Mouse (Mus musculus) limb, embryonic 11.5 days (tissue): Measurements from ENCODE around the gene Tssk6. TPM values are rescaled to one million over a fixed set of nuclear protein-coding genes. Genes with fewer than 3 reads are reported as not detected.

Experiments used
- ATAC-seq: fragments of 200-750 bp; cut with Nextera tagmentation; 2 replicates; pipeline ENCODE4 v1.8.0; 2017; ENCODE audit warnings: low read depth; ENCODE audit not compliant: insufficient number of reproducible peaks, low FRiP score, low TSS enrichment
- DNase-seq: peaks from one replicate; pipeline ENCODE4 v3.0.0-alpha.2; 2015; ENCODE audit warnings: low spot score
- H3K27ac ChIP-seq: fragments of 300-500 bp; sonication (generic); replicated peaks from 2 replicates; pipeline ENCODE4 v1.5.1; 2014; ENCODE audit warnings: low read depth, mild to moderate bottlenecking, low read length
- H3K27me3 ChIP-seq: fragments of 300-500 bp; sonication (generic); 2 replicates; pipeline ENCODE4 v1.6.1; 2014; ENCODE audit warnings: mild to moderate bottlenecking, low read length, mixed read lengths; ENCODE audit not compliant: control insufficient read depth, insufficient read depth
- H3K36me3 ChIP-seq: fragments of 300-500 bp; sonication (generic); 2 replicates; pipeline ENCODE4 v1.6.1; 2014; ENCODE audit warnings: mild to moderate bottlenecking, low read length, moderate library complexity, mixed read lengths; ENCODE audit not compliant: control insufficient read depth, insufficient read depth
- H3K4me1 ChIP-seq: fragments of 300-500 bp; sonication (generic); 2 replicates; pipeline ENCODE4 v1.6.1; 2014; ENCODE audit warnings: low read length, mixed read lengths; ENCODE audit not compliant: control insufficient read depth, insufficient read depth
- H3K4me2 ChIP-seq: fragments of 300-500 bp; sonication (generic); 2 replicates; pipeline ENCODE4 v1.6.1; 2014; ENCODE audit warnings: low read depth, mild to moderate bottlenecking, moderate library complexity; ENCODE audit not compliant: severe bottlenecking
- H3K4me3 ChIP-seq: fragments of 300-500 bp; sonication (generic); 2 replicates; pipeline ENCODE4 v1.5.1; 2014; ENCODE audit warnings: low read depth, low read length
- H3K9ac ChIP-seq: fragments of 300-500 bp; sonication (generic); 2 replicates; pipeline ENCODE4 v1.6.1; 2014; ENCODE audit warnings: mild to moderate bottlenecking, low read length
- H3K9me3 ChIP-seq: fragments of 300-500 bp; sonication (generic); 2 replicates; pipeline ENCODE4 v1.6.1; 2016; ENCODE audit warnings: low read length; ENCODE audit not compliant: control insufficient read depth
- WGBS: fragments of 180-500 bp; shearing (Covaris S2); extraction: QIAGEN DNeasy Blood & Tissue Kit; methylation state at CpG from one replicate; pipeline ENCODE4 v1.1.7; 2014; 5-methylcytosine and 5-hydroxymethylcytosine counted together
- polyA plus RNA-seq: library from polyadenylated mRNA; unstranded; fragments of >200 nt; fragmentation: Nextera tagmentation; extraction: Ambion mirVana; gene quantifications from 2 replicates; pipeline ENCODE4 v1.2.1, GENCODE M21; 2014

Gene Tssk6
- polyA plus RNA-seq, 1 experiment from 2014 or later = 4.4 TPM

DNA sequence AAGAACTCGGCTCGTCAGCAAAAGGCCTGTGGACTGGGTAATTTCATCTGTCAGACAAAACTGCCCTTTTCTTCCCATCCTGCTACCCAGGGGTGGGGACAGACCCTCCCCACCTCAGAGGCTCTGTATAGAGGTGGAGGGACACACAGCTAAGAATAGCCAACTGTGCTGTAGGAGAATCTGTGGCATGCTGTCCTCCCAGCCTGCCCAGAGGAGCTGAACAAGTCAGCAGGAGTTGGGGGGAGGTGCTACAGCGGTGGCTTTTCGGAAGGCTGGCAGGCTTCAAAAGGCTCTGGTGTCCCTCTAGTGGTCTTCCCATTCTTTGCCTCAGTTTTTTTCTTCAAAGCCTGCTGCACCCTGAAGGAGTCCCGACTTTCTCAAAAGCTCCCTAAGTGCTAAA lies 13.8 kb downstream of the Tssk6 start:
- Histone ChIP-seq H3K9ac (no peak overlapping the region), H3K4me2 (no peak overlapping the region), H3K36me3 (peaks cover 44% of the 10 kb centered on the region), H3K9me3 (no peaks in the 10 kb centered on the region), H3K4me3 (no peak overlapping the region), H3K27ac (no peak overlapping the region), H3K4me1 (peaks cover 5% of the 10 kb centered on the region; the same call in 1 of the 2 replicates), H3K27me3 (no peaks in the 10 kb centered on the region)
- no peak for DNase-seq
- WGBS = 75% methylated on average over 5 of the region's 5 CpGs
- ATAC-seq = no peak

DNA sequence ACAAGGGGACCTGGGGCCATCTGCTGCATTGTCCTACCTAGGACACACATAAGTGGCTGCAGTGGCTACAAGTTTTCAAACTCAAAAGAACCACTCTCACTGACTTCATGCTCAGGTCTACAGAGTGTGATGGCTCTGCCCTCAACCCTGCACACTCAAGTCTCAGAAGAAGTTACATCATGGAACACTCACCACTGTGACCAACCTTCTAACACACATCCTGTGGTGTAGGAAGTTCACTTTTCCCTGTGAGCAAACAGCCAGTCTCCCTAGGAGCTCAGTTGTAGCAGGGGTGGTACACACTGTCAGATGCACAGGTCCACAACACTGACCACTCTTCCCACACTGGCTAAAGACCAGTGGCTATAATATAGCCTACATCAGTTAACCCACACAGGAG lies 16.5 kb downstream of the Tssk6 start:
- peaks cover 8% of the 10 kb centered on the region; the same call in 1 of the 2 replicates for H3K4me1 ChIP-seq
- ATAC-seq (no peak), DNase-seq (no peak)
- no peak overlapping the region for H3K4me3 ChIP-seq
- H3K9me3 ChIP-seq = no peaks in the 10 kb centered on the region
- H3K36me3 ChIP-seq = peaks cover 23% of the 10 kb centered on the region
- no peaks in the 10 kb centered on the region for H3K27me3 ChIP-seq
- H3K27ac ChIP-seq = no peak overlapping the region
- no peak overlapping the region for H3K9ac ChIP-seq
- no peak overlapping the region for H3K4me2 ChIP-seq

DNA sequence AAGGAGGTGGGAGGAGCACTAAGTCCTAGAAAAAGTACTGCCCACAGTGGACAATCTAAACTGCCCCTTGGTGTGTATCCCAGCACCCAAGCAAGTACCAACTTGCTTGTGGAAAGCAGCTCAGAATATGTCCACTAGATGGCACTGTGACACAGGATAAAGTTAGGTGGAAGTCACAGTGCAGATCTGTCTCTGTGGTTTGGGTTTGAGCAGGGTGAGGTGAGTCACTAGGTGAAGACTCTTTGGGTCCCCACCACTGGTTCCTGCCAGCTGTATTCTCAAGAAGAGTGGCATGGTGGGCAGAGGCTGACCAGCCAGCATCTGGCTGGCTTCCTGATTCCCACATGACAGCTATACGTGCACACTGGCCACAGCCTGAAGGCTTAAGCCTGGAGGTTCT lies 17.0 kb downstream of the Tssk6 start:
- no peak overlapping the region for H3K4me3 ChIP-seq
- 84% methylated on average over 1 of the region's 1 CpGs for WGBS
- H3K27me3 ChIP-seq = no peaks in the 10 kb centered on the region
- H3K4me2 ChIP-seq = no peak overlapping the region
- H3K36me3 ChIP-seq = peaks cover 21% of the 10 kb centered on the region
- DNase-seq (peak; percentile 83), ATAC-seq (peak; percentile 45; the same call in 1 of the 2 replicates)
- no peak overlapping the region for H3K27ac ChIP-seq
- H3K4me1 ChIP-seq = peaks cover 8% of the 10 kb centered on the region; the same call in 1 of the 2 replicates
- H3K9ac ChIP-seq = no peak overlapping the region
- no peaks in the 10 kb centered on the region for H3K9me3 ChIP-seq

DNA sequence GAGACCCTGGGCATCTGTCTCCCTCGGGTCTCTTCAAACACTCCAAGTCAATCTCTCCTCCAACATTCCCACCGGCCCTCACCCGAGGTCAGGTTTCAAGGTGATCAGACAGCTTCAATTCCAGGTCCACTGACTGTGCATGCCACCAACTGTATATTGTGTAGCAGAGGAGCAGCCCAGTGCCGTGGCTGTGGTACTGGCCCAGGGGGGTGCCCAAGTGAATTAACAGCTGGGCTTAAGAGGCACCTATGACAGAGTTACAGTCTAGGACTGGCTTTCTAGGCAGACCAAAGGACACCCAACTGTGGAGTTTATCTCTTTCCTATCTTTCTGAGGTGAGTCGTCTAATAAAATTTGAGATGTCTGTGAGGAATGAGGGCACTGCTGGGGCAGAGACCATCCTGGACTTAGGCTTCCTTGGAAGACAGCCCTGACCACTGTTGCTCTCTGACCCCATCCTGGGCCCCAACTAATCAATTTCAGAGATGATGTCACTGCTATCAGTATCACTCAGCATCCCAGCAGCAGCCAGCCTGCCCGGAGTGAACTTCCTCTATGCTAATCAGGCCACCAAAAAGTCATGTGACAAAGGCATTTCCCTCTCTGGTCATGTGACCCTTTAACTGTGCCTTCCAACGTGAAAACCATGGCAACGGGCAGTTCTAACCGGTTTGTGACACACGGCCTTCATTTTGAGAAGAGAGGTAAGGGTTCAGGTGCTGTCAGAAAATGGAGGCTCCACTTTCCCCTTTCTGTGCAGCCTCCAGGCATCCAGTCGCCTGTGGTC lies 18.1 kb downstream of the Tssk6 start:
- ATAC-seq (peak; percentile 36; the same call in 1 of the 2 replicates), DNase-seq (peak; percentile 67)
- 50% methylated on average over 11 of the region's 11 CpGs for WGBS
- Histone ChIP-seq H3K4me3 (no peak overlapping the region), H3K27me3 (no peaks in the 10 kb centered on the region), H3K36me3 (peaks cover 12% of the 10 kb centered on the region; the same call in 1 of the 2 replicates), H3K4me2 (no peak overlapping the region), H3K27ac (no peak overlapping the region), H3K4me1 (peaks cover 8% of the 10 kb centered on the region; the same call in 1 of the 2 replicates), H3K9ac (peak overlapping the region; percentile 24; the same call in 1 of the 2 replicates), H3K9me3 (no peaks in the 10 kb centered on the region)

DNA sequence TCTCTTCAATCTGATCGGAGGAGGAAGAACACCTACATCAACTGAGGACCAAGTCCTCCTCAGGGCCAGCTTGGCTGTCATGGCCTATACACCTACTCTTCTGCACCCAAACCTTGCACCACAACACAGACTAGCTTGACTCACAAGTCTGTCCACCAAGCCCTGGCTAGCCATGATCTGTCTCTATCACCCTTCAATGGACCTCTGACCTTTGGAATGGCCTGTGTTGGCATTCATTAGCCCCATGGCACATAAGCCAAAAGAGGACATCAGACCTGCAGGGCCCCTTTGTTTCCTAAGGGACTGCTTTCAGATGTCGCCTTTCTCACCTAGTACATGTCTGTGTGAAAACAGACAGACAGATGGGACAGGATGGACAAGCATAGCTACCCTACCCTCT lies 19.2 kb downstream of the Tssk6 start:
- H3K36me3 ChIP-seq = peaks cover 11% of the 10 kb centered on the region; the same call in 1 of the 2 replicates
- 87% methylated on average over 2 of the region's 2 CpGs for WGBS

DNA sequence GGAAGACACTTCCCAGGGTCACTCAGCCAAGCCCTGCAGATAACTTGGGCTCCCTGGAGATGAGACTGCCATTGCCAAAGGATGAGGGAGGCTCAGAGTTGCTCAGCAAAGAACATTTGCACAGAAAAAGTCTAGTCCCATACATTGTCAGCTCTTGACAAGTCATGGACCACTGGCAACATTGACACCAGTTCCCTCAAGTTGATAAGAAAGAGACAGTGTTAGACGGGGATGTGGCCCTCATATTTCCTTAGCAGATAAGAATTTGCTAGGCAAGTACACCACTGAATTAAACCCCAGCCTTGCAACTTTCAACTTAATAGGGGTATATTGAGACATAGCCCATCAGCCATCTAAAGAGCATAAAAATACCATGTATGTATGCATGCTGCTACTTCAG lies 22.0 kb downstream of the Tssk6 start:
- Histone ChIP-seq H3K4me3 (no peak overlapping the region), H3K4me2 (no peak overlapping the region), H3K9me3 (no peaks in the 10 kb centered on the region), H3K27ac (no peak overlapping the region), H3K9ac (no peak overlapping the region), H3K4me1 (peaks cover 8% of the 10 kb centered on the region; the same call in 1 of the 2 replicates), H3K36me3 (no peaks in the 10 kb centered on the region; the same call in 1 of the 2 replicates), H3K27me3 (no peaks in the 10 kb centered on the region)
- no peak for DNase-seq
- 83% methylated on average over 1 of the region's 1 CpGs for WGBS
- ATAC-seq = no peak

More for the DNA sequence above, 19.2 kb downstream of the Tssk6 start:
- Histone ChIP-seq H3K27ac (no peak overlapping the region), H3K4me1 (peaks cover 8% of the 10 kb centered on the region; the same call in 1 of the 2 replicates), H3K9me3 (no peaks in the 10 kb centered on the region), H3K4me2 (no peak overlapping the region), H3K27me3 (no peaks in the 10 kb centered on the region), H3K9ac (no peak overlapping the region), H3K4me3 (no peak overlapping the region)
- DNase-seq = no peak
- no peak for ATAC-seq

DNA sequence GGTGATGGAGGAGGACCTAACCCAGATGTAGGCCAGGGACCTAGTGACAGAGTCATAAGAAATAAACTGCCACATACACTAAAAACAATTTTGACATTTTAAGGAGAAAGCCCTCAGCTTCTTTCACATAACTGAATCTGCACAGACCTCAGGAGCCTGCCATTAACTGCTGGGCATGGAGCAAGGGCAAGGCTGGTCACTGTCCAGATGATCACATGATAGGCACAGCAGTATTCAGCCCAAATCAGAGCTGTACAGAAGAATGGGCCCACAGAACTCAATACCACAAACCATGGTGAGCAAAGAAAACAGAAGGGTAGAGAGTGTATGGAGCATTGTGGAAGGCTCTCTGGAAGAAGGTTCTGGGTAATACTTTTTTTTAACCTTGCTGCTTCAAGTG lies 24.9 kb downstream of the Tssk6 start:
- no peak overlapping the region for H3K9ac ChIP-seq
- H3K36me3 ChIP-seq = no peaks in the 10 kb centered on the region; the same call in 1 of the 2 replicates
- no peak overlapping the region for H3K4me3 ChIP-seq
- H3K4me1 ChIP-seq = no peaks in the 10 kb centered on the region
- ATAC-seq (no peak), DNase-seq (no peak)
- no peak overlapping the region for H3K27ac ChIP-seq
- H3K27me3 ChIP-seq = no peaks in the 10 kb centered on the region
- no peak overlapping the region for H3K4me2 ChIP-seq
- H3K9me3 ChIP-seq = no peaks in the 10 kb centered on the region

DNA sequence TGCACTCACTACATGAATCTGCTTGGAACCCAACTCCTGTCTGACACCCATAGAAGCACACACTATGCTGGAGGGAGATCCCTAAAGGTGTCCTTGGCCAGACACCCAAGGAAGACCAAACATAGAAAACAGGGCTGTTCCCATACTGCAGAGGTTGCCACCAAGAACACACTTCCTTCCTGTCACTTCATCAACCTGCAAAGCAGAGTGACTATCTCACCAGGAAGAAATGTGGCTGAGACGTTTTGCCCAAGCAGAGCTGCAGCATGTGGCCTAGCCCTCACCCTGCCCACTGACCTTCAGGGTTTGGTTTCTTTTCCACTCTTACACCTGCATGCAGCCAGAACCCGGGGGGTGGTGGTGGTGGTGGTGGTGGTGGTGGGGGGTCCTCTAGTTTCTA lies 31.8 kb downstream of the Tssk6 start:
- H3K27me3 ChIP-seq = no peaks in the 10 kb centered on the region
- H3K9me3 ChIP-seq = no peaks in the 10 kb centered on the region
- no peak overlapping the region for H3K4me2 ChIP-seq
- no peak overlapping the region for H3K4me3 ChIP-seq
- no peak overlapping the region for H3K9ac ChIP-seq
- 61% methylated on average over 2 of the region's 2 CpGs for WGBS
- ATAC-seq = no peak
- H3K4me1 ChIP-seq = no peaks in the 10 kb centered on the region
- no peak overlapping the region for H3K27ac ChIP-seq
- no peak for DNase-seq
- peaks cover 2% of the 10 kb centered on the region; the same call in 1 of the 2 replicates for H3K36me3 ChIP-seq
